Comparison of ENCODE assay signal across 10 mouse cellular contexts in the genomic region with DNA sequence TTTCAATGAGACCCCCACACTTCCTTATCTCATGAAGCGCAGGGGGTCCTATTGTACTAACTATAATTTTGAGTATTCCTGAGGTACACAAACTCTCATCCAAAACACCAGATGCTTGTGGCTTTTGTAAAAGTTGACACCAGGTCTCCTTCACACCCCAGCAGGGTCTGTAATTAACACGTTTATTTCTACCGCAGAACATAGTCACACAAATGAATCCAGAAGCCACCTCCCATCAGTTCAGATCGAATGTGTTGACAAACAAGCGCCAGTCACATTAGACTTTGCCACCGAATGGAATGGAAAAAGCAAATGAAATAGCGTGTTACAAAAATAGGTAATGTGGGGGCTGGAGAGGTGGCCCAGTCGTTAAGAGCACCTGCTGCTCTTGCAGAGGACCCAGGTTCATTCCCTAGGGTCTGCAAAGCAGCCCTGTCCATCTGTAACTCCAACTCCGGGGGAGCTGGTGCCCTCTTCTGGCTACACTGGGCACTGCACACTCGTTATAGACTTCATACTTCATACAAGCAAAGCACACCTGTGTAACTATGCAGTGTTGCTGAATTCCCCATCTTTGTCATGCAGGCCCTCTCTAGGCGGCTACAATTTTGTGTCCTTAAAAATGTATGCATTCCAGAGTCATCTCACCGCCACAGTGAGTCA. TPM values are rescaled to one million over a fixed set of nuclear protein-coding genes. Genes with fewer than 3 reads are reported as not detected.
DNase-seq lines count a peak whose midpoint lies in the region; ATAC-seq lines count a peak whose summit lies in the region.
"Had no signal": no experiment of that assay in that cellular context is flagged by ENCODE, and none has a peak within 500 bp of the region (broad histone marks: within the 10 kb centered on the region; RNA-seq: fewer than 3 reads in every experiment).

No protein-coding gene starts in this region.

- H3K9ac ChIP-seq in hindbrain, embryonic 16.5 days (ENCODE audit: low read depth, low read length), result no peak overlapping the region
- H3K9ac ChIP-seq in embryonic facial prominence, embryonic 11.5 days (replicated peaks; ENCODE audit: low read length), result no peak overlapping the region
- no peak overlapping the region for H3K9ac ChIP-seq in midbrain, embryonic 15.5 days

- no peak overlapping the region for H3K27ac ChIP-seq in hindbrain, embryonic 10.5 days
- no peak overlapping the region for H3K27ac ChIP-seq in hindbrain, embryonic 16.5 days (ENCODE audit: low read depth, low read length)
- no peak overlapping the region for H3K27ac ChIP-seq in embryonic facial prominence, embryonic 11.5 days (replicated peaks; ENCODE audit: low read depth, low read length)
- no peak overlapping the region for H3K27ac ChIP-seq in midbrain, embryonic 15.5 days

- no peak overlapping the region for H3K4me2 ChIP-seq in hindbrain, embryonic 16.5 days (ENCODE audit: low read length)
- no peak overlapping the region for H3K4me2 ChIP-seq in embryonic facial prominence, embryonic 11.5 days (ENCODE audit: low read depth, low read length)
- H3K4me2 ChIP-seq in midbrain, embryonic 15.5 days, result no peak overlapping the region
- H3K4me2 ChIP-seq: midbrain, embryonic 11.5 days had no signal

- no peaks in the 10 kb centered on the region for H3K9me3 ChIP-seq in hindbrain, embryonic 10.5 days
- no peaks in the 10 kb centered on the region for H3K9me3 ChIP-seq in hindbrain, embryonic 16.5 days (ENCODE audit: control insufficient read depth, low read length)
- H3K9me3 ChIP-seq in embryonic facial prominence, embryonic 11.5 days (replicated peaks; ENCODE audit: control insufficient read depth, low read length), result no peaks in the 10 kb centered on the region
- H3K9me3 ChIP-seq in midbrain, embryonic 15.5 days, result no peaks in the 10 kb centered on the region

- WGBS in hindbrain, embryonic 10.5 days, result 77% methylated on average over 12 of the region's 12 CpGs
- 82% methylated on average over 12 of the region's 12 CpGs for WGBS in hindbrain, embryonic 16.5 days
- 74% methylated on average over 12 of the region's 12 CpGs for WGBS in embryonic facial prominence, embryonic 11.5 days
- WGBS in midbrain, embryonic 15.5 days, result 75% methylated on average over 12 of the region's 12 CpGs

- DNase-seq in hindbrain, embryonic 10.5 days (ENCODE audit: low spot score), result peak; percentile 26
- DNase-seq in retina, embryonic 14.5 days (ENCODE audit: low spot score), result peak; percentile 46
- DNase-seq in retina, postnatal 1 day, result no peak
- peak; percentile 21 for DNase-seq in embryonic facial prominence, embryonic 11.5 days (ENCODE audit: low spot score)
- peak; percentile 34 for DNase-seq in testis, postnatal 14 days (ENCODE audit: low spot score)
- DNase-seq in cerebellum, postnatal 25 days, result no peak

- H3K4me3 ChIP-seq in hindbrain, embryonic 10.5 days, result no peak overlapping the region
- no peak overlapping the region for H3K4me3 ChIP-seq in hindbrain, embryonic 16.5 days (ENCODE audit: low read length)
- no peak overlapping the region for H3K4me3 ChIP-seq in embryonic facial prominence, embryonic 11.5 days (ENCODE audit: low read depth, low read length)
- H3K4me3 ChIP-seq in midbrain, embryonic 15.5 days, result no peak overlapping the region

- no peaks in the 10 kb centered on the region for H3K27me3 ChIP-seq in hindbrain, embryonic 10.5 days (ENCODE audit: insufficient read depth, poor library complexity, severe bottlenecking)
- H3K27me3 ChIP-seq in hindbrain, embryonic 16.5 days (replicated peaks; ENCODE audit: control insufficient read depth, insufficient read depth, low read length), result no peaks in the 10 kb centered on the region
- no peaks in the 10 kb centered on the region; the same call in 1 of the 2 replicates for H3K27me3 ChIP-seq in embryonic facial prominence, embryonic 11.5 days (ENCODE audit: control insufficient read depth, insufficient read depth, low read length)
- no peaks in the 10 kb centered on the region for H3K27me3 ChIP-seq in midbrain, embryonic 15.5 days (replicated peaks)

- ATAC-seq in hindbrain, embryonic 16.5 days, result no peak
- no peak for ATAC-seq in embryonic facial prominence, embryonic 11.5 days (replicated peaks; ENCODE audit: insufficient number of reproducible peaks, low FRiP score, low TSS enrichment, low read depth)
- no peak for ATAC-seq in midbrain, embryonic 15.5 days (replicated peaks)
- ATAC-seq: intestine, embryonic 16.5 days had no signal

- H3K36me3 ChIP-seq in hindbrain, embryonic 10.5 days, result no peaks in the 10 kb centered on the region
- no peaks in the 10 kb centered on the region for H3K36me3 ChIP-seq in hindbrain, embryonic 16.5 days (ENCODE audit: control insufficient read depth, insufficient read depth, low read length)
- no peaks in the 10 kb centered on the region for H3K36me3 ChIP-seq in embryonic facial prominence, embryonic 11.5 days (replicated peaks; ENCODE audit: control insufficient read depth, insufficient read depth, low read depth, low read length)
- H3K36me3 ChIP-seq in midbrain, embryonic 15.5 days (replicated peaks), result no peaks in the 10 kb centered on the region

- H3K4me1 ChIP-seq in hindbrain, embryonic 10.5 days (replicated peaks), result no peaks in the 10 kb centered on the region
- no peaks in the 10 kb centered on the region for H3K4me1 ChIP-seq in hindbrain, embryonic 16.5 days (ENCODE audit: control insufficient read depth, insufficient read depth, low read depth, low read length)
- no peaks in the 10 kb centered on the region for H3K4me1 ChIP-seq in embryonic facial prominence, embryonic 11.5 days (ENCODE audit: control insufficient read depth, insufficient read depth, low read length)
- no peaks in the 10 kb centered on the region for H3K4me1 ChIP-seq in midbrain, embryonic 15.5 days

RNA-seq across cellular contexts. Expression of gene Eps8, which starts 3.9 kb away (rescaled TPM):
- 4.5 and 5.8 TPM in 2 replicates for polyA plus RNA-seq in hindbrain, embryonic 10.5 days (2016; fragmentation: Nextera tagmentation; extraction: Ambion mirVana)
- polyA plus RNA-seq in hindbrain, embryonic 16.5 days (2015; fragmentation: Nextera tagmentation; extraction: Ambion mirVana), result 31.5 and 33.7 TPM in 2 replicates
- 10.0 and 13.7 TPM in 2 replicates for polyA plus RNA-seq in embryonic facial prominence, embryonic 11.5 days (2014; fragmentation: Nextera tagmentation; extraction: Ambion mirVana)
- polyA plus RNA-seq in midbrain, embryonic 15.5 days (2015; fragmentation: Nextera tagmentation; extraction: Ambion mirVana), result 25.1 and 25.8 TPM in 2 replicates

Comparison
In these comparisons a context has a peak if more than half of its experiments do, and no peak if none do; other contexts are left out.
1. DNase-seq: peak in hindbrain, embryonic 10.5 days (single experiment), retina, embryonic 14.5 days (single experiment), embryonic facial prominence, embryonic 11.5 days (single experiment) and testis, postnatal 14 days (single experiment); none in retina, postnatal 1 day (single experiment) and cerebellum, postnatal 25 days (0 of 2).